Mouse (Mus musculus): ENCODE measurements around the gene Eef1akmt3.
A peak's percentile ranks its signal among the peaks of the same experiment; 100 is the strongest.

Eef1akmt3 gene

GRCm38 (mm10) chr10:126997340-126998113 lies 43.8 kb downstream of the Eef1akmt3 start:
- DNase-seq: no peak

- DNase-seq: no peak
Measured at GRCm38 (mm10) chr10:126993621-126994020, 47.7 kb downstream of the Eef1akmt3 start.

GRCm38 (mm10) chr10:126991676-126992075 lies 49.6 kb downstream of the Eef1akmt3 start:
- no peak for DNase-seq

- peak; percentile 86 for DNase-seq
Measured at GRCm38 (mm10) chr10:126990313-126991056, 50.8 kb downstream of the Eef1akmt3 start.

GRCm38 (mm10) chr10:126988513-126989165 lies 52.7 kb downstream of the Eef1akmt3 start:
- peak; percentile 32 for DNase-seq

GRCm38 (mm10) chr10:126987183-126988118 lies 53.9 kb downstream of the Eef1akmt3 start:
- no peak for DNase-seq

GRCm38 (mm10) chr10:126986541-126986961 lies 54.8 kb downstream of the Eef1akmt3 start:
- DNase-seq: peak; percentile 49

- no peak for DNase-seq
Measured at GRCm38 (mm10) chr10:126985579-126985978, 55.7 kb downstream of the Eef1akmt3 start.

GRCm38 (mm10) chr10:126985127-126985526 lies 56.2 kb downstream of the Eef1akmt3 start:
- no peak for DNase-seq

- DNase-seq: no peak
Measured at GRCm38 (mm10) chr10:126984189-126985004, 56.9 kb downstream of the Eef1akmt3 start.

GRCm38 (mm10) chr10:126983193-126983725 lies 58.1 kb downstream of the Eef1akmt3 start:
- DNase-seq: no peak

- DNase-seq: no peak
Measured at GRCm38 (mm10) chr10:126981746-126982145, 59.6 kb downstream of the Eef1akmt3 start.
